Mouse (Mus musculus): Measurements from ENCODE around the gene Ntn1.

The Ntn1 gene

GRCm38 (mm10) chr11:68215206-68215912, 185.3 kb downstream of the Ntn1 start:
- CTCF ChIA-PET, result no interaction called here

GRCm38 (mm10) chr11:68214496-68215205, 186.0 kb downstream of the Ntn1 start:
- CTCF ChIA-PET, result no interaction called here

- CTCF ChIA-PET, result no interaction called here
These were observed 186.7 kb downstream of the Ntn1 start for GRCm38 (mm10) chr11:68213896-68214295.

- CTCF ChIA-PET, result no interaction called here
These were observed 188.6 kb downstream of the Ntn1 start for GRCm38 (mm10) chr11:68211924-68212578.

- CTCF ChIA-PET, result interaction anchor here (0.6 kb wide), 1 partner anchor 1864 kb away, joined by 3 read pairs; no protein-coding TSS in a partner anchor
These were observed 189.9 kb downstream of the Ntn1 start for GRCm38 (mm10) chr11:68210714-68211113.

- CTCF ChIA-PET, result no interaction called here
These were observed 191.1 kb downstream of the Ntn1 start for GRCm38 (mm10) chr11:68209506-68209905.

- CTCF ChIA-PET, result no interaction called here
These were observed 192.0 kb downstream of the Ntn1 start for GRCm38 (mm10) chr11:68208582-68208981.

- CTCF ChIA-PET, result no interaction called here
These were observed 192.6 kb downstream of the Ntn1 start for GRCm38 (mm10) chr11:68208023-68208422.

- CTCF ChIA-PET, result no interaction called here
These were observed 194.9 kb downstream of the Ntn1 start for GRCm38 (mm10) chr11:68205572-68206229.

- CTCF ChIA-PET, result no interaction called here
These were observed 196.2 kb downstream of the Ntn1 start for GRCm38 (mm10) chr11:68204407-68204806.

GRCm38 (mm10) chr11:68203658-68204315, 196.8 kb downstream of the Ntn1 start:
- CTCF ChIA-PET, result no interaction called here

- CTCF ChIA-PET, result no interaction called here
These were observed 198.1 kb downstream of the Ntn1 start for GRCm38 (mm10) chr11:68202561-68202960.

GRCm38 (mm10) chr11:68201811-68202459, 198.7 kb downstream of the Ntn1 start:
- CTCF ChIA-PET, result no interaction called here

GRCm38 (mm10) chr11:68201063-68201462, 199.6 kb downstream of the Ntn1 start:
- CTCF ChIA-PET, result no interaction called here

GRCm38 (mm10) chr11:68200500-68200899, 200.1 kb downstream of the Ntn1 start:
- CTCF ChIA-PET, result interaction anchor here (0.6 kb wide), 1 partner anchor 527 kb away, joined by 13 read pairs; no protein-coding TSS in a partner anchor

- CTCF ChIA-PET, result interaction anchor here (0.6 kb wide), 1 partner anchor 526 kb away, joined by 13 read pairs; no protein-coding TSS in a partner anchor
These were observed 200.7 kb downstream of the Ntn1 start for GRCm38 (mm10) chr11:68199801-68200423.

GRCm38 (mm10) chr11:68199103-68199502, 201.5 kb downstream of the Ntn1 start:
- CTCF ChIA-PET, result interaction anchor here (0.5 kb wide), 1 partner anchor 45 kb away, joined by 3 read pairs; no protein-coding TSS in a partner anchor

GRCm38 (mm10) chr11:68198696-68199095, 201.9 kb downstream of the Ntn1 start:
- CTCF ChIA-PET, result interaction anchor here (0.5 kb wide), 1 partner anchor 44 kb away, joined by 3 read pairs; no protein-coding TSS in a partner anchor

GRCm38 (mm10) chr11:68197471-68197870, 203.2 kb downstream of the Ntn1 start:
- CTCF ChIA-PET, result no interaction called here

GRCm38 (mm10) chr11:68196566-68196965, 204.1 kb downstream of the Ntn1 start:
- CTCF ChIA-PET, result no interaction called here
